Mouse (Mus musculus): ENCODE results near the gene Ajm1. TPM values are rescaled to one million over a fixed set of nuclear protein-coding genes. Genes with fewer than 3 reads are reported as not detected.

Ajm1 gene
- 1 to 10 TPM; 4.6 to 5.3 TPM for total RNA-seq (2021)
- long read RNA-seq, experiment 1, partial matches to known transcripts = 0 of 3 reads
- long read RNA-seq, experiment 1, other reads (novel, unspliced or antisense) = 3 of 3 reads
- long read RNA-seq, experiment 2, partial matches to known transcripts = 0 of 1 reads
- long read RNA-seq, experiment 2, other reads (novel, unspliced or antisense) = 1 of 1 reads

DNA sequence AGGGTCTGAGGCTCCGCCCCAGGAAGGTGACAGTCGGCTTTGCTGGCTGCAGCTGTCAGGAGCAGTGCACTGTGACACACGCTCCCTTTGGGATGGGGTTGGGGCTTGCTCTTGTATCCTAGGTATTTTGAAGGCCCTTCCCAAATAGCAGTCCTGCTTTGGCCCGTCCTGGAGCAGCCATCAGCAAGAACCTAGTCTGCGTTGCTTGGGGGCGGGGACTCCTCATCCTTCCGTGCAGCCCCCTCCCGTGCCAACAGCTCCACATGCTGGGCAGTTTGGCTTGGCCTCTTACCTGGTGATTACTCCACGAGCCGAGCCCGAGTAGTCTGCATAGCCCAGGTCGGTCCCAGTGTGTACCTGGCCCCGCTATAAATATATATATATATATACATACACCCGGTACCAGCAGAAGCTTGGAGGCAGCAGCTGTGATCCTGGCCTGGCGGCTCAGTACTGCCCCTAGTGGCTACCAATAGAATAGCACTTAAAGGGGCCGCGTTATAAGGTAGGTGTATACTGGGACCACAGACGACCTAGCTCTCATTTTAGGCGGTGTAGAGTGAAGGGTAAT is at the start of gene Ajm1:
TSS of gene Ajm1 (minus strand) at position 464 of the 571 bp plus-strand sequence.
- no peak for DNase-seq (ENCODE audit: low spot score in 2 of 2)

DNA sequence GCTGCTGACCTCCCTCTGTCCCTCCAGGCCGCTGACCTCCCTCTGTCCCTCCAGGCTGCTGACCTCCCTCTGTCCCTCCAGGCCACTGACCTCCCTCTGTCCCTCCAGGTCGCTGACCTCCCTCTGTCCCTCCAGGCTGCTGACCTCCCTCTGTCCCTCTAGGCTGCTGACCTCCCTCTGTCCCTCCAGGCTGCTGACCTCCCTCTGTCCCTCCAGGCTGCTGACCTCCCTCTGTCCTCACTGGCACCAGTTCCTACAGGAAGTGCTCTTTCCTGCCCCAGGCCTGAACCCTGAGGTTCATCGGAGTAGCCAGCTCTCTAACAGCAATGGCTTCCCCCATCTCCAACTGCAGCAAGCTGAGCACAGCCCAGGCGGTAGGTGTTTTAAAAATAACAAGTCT is 47.2 kb upstream of the Ajm1 start:
- DNase-seq (ENCODE audit: low spot score in 2 of 2) = no peak

DNA sequence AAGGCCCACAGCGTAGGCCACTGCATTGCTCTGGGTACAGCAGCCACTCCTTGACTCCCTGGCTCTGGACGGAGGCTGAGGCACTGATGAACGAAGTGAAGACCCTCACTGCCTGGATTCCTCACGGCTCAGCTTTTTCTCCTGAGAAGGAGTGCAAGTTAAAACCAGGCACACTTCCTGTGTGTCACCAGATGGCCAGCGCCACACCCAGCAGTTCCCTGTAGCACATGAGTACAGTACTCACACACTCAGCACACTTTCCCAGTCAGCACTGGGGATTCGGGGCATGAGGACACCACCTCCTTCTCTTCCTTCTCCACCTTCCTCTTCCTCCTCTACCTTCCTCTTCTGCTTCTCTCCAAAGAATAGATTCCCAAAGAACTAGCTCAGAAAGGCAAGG is 46.3 kb upstream of the Ajm1 start, which contains the start of gene Fcna:
TSS of gene Fcna (minus strand) at position 220 of the 400 bp plus-strand sequence.
- no peak for DNase-seq (ENCODE audit: low spot score in 2 of 2)

DNA sequence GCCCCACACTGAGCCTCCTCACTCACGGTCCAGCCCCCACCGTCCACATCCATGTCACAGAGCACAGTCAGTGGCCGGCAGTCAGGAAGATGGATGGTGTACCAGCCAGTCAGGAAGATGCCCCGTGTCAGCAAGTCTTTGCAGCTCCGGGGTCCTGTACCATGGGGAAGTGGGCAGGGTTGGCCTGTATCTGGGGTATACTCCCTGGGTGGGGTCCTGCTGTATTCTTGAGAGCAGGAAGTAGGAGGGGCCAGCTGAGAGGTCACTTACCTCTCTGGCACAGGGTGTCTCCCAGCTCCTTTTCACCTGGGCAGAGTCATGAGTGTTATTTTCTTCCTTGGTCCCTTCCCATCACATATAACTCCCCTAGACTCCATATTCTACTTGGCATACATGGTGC is 44.4 kb upstream of the Ajm1 start:
- no peak for DNase-seq (ENCODE audit: low spot score in 2 of 2)

DNA sequence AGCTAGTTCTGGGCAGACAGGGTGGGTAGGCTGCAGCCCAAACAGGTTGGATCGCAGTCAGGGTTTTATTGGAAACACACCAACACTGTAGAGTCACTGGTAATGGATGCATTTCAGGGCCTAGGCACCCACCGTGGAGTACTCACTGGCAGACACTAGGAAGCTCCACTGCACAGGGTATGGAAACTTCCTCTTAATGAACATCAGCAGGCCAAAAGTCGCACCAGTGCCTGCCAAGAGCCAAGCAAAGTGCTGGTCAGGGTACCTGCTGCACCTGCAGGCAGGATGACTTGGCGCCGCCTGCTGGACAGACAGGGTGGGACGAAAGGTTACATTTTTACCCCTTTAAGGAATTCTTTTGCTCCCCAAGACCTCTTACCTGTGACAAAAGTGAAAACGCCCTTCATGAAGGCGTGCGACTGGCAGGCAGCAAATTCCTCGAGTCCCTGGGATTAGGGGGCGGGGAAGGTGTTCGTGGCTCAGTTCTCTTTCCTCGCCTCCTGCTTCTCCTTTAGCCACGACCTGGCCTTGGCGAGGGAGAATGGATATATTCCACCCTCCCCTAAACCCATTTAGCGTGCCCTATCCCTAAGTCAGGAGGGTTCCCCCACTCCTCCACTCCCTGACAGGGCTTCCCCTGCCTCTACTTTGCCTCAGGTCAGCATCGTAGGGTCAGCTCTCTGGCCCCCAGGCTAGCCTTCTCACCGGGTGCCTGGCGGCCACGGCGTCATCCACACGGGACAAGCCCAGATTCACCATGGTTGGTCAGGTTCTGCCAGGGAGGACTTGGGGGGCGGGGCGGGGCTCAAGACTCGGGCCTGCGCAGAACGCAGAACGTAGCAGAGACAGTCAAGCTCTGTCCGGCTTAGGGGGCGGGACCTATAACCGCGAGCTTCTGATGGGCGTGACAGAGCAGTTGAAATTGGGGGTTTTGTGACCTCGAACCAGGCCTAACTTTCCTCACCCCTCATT is 40.0 kb upstream of the Ajm1 start, which contains the start of gene Tmem141:
TSS of gene Tmem141 (minus strand) at position 777 of the 972 bp plus-strand sequence.
- DNase-seq (ENCODE audit: low spot score in 2 of 2) = peak; percentile 68 to 85

DNA sequence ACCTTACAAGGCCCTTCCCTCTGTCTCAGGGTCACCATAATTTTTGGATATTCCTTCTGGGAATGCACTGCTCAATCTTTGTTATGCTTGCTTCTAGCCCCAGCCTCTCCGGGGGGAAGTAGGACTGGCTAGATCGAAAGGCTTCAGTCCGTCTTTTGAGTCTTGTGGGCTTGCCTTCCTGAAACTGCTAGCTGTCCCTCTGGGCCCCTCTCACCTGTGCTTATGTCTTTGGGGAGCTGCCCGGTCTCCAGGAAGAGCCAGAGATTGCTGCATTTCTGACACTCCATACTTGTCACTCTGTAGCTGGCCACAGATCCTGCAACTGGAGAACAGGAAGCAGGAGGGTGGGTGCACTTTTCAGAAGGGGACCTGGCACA is 39.3 kb upstream of the Ajm1 start:
- no peak for DNase-seq (ENCODE audit: low spot score in 2 of 2)

DNA sequence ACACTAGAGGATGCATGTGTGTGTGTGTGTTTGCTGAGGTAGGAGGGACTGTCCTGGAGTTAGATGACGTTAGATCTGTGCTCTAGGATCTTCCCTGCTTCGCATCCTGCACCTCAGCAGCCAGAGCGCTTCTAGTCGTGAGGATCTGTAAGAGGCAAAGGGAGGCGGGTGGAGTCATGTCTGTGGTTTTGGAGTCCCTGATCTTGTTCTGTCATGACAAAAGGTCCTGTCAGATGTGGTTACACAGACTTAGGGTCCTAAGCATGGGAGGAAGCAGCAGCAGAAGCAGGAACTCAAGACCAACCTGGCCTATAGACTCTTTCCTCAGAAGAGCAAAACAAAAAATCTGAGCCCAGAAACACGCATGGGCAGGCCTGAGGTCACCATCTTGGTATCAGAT is 38.8 kb upstream of the Ajm1 start:
- DNase-seq (ENCODE audit: low spot score in 2 of 2) = no peak

DNA sequence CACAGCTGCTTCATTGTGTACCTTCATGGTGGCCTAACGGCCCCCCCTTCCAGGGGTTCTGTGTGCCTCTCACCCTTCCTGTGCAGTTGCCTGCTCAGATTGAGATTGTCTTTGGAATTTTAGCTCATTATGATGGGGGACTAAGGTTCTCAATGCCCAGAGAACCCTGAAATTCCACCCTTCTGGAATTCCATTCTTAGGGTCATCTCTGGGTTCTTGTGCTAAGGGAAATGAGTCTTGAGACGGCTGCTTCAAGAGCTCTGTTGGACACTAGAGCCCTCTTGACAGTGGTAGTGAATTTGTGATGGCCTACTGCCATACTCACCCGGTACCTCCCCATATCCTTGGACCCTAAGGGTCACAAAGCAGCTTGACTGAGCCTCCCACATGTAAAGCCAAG is 36.0 kb upstream of the Ajm1 start, which contains the start of gene Ccdc183:
TSS of gene Ccdc183 (minus strand) at position 101 of the 400 bp plus-strand sequence.
- DNase-seq (ENCODE audit: low spot score in 2 of 2) = no peak

DNA sequence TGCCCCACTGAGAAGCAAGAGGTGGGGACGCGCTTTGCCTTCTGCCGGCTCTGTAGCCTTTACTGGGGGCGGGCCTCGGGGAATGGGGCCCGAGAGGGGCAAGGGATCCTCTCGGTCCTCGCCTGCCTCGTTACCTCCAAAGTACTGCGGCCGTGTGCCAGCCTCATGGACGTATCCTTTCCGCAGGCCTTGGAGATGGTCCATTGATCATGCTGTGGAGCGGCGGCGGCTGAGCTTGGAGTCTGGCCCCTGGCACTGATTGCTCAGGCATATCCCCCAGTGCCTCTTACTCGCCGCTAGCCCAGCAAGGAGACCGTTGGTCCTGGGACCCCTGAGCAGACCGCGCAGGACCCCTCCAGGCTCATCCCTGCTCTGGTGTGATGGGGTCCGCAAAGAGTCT is 34.8 kb upstream of the Ajm1 start:
- DNase-seq (ENCODE audit: low spot score in 2 of 2) = no peak

DNA sequence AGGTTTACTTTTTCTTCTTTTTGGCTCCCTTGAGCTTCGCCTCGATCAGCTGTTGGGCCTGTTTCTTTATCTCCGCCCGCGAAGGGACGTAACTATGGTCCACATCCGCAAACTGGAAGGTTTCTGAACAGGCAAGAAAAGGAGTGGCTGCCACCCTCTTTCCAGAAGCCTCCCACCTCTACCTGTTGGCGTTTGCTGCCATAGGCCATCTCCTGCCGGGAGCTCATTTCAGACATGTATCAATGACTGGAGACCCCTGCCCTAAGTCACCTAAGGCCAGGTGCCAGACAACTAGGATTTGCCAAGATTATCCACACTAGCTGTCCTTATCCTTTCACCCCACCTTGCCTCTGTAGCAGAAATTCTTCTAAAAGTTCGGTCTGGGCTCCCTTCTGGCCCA is 27.1 kb upstream of the Ajm1 start:
- no peak for DNase-seq (ENCODE audit: low spot score in 2 of 2)

DNA sequence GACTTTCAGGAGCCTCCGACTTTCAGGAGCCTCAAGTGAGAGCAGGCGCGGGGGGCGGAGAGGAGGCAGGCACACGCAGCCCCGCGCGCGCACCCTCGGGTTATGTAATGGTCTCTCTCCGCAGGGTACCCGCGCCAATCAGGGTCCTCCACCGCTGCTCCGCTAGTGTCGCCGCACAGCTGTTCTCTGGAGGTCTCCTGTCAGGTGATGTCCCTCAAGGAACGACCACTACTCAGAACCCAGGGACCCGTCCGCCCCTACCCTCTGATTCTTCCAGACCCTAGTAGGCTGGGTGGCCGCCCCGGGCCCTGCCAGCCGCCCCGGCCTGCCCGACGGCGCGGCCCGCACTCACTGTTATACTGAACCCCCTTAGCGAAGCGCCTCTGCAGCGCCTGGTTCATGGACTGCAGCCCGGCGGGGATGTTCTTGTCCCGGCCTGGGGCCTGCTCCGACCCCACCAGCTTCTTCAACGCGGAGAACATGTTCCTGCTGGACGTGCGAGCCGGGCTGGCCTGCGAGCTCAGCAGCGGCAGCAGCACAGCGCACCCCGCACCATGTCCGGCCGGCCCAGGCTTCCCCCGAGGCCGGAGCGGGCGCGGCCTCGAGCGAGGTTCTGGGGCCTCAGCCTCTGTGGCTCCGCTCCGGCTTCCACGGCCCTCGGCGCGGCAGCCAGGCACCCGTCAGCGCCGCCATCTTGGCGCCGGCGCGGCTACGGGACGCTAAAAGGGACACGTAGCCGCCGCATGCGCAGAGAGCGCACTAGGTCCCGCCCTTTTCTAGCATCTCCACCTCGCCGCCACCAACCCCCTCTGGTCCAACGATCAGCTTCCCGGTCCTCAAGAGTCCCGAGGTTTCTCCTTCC is 26.4 kb upstream of the Ajm1 start, which contains the start of gene Rabl6:
TSS of gene Rabl6 (minus strand) at position 761 of the 862 bp plus-strand sequence.
- peak; percentile 68 to 78 for DNase-seq (ENCODE audit: low spot score in 2 of 2)

DNA sequence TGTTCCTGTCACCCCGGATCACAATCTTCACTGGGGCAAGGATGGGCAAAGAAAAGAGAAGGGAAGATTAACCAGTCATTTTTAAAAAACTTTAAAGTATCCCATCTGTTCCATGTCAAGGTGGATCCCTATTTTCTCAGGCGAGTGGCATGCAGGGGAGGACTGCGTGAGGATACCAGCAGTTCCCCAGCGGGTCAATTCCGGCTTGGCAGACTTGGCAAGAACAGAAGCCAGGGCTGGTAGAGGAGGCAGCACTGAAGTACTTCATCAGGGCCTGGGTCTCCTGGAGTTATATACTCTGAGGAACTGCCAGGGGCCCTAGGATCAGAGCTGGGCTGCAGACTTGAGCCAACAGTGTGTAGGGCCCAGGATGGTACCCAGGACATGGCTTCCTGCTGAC is 21.0 kb upstream of the Ajm1 start:
- DNase-seq (ENCODE audit: low spot score in 2 of 2) = no peak

DNA sequence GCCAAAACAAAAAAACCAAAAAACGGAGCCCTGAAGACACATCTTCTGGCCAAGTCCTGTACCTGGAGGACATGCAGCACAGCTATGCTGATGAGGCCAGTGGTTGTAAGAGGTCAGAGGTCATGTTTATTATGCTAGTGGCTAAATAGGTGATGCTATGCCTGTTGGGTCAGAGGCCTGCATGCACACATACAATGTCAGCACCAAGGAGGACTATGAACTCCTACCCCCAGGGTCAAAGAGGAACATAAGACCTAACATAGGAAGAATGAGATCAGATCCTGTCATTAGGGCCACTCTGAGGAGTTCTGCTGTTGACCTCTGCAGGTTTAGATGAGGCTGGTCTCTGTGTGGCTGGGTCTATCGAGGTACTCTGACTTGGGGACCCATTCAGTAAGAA is 18.5 kb upstream of the Ajm1 start:
- no peak for DNase-seq (ENCODE audit: low spot score in 2 of 2)

DNA sequence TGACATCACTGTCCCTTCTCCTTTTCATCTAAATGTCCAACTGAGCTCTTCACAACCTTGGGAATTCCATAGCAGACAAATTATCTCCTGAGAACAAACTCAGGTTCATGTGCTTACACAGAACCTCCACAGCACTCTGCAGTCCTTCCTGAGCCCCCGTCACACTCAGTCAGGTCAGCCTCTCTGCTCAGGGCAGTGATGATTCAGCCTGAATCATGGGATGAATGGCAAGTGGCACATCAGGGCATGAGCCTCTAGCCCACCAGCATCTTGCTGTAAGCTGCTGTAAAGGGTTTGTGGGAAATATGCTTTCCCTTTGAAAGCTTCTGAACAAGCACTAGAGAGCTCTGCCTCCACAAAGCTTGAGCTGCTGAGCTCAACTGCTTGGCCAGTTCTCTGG is 17.2 kb upstream of the Ajm1 start:
- no peak for DNase-seq (ENCODE audit: low spot score in 2 of 2)

DNA sequence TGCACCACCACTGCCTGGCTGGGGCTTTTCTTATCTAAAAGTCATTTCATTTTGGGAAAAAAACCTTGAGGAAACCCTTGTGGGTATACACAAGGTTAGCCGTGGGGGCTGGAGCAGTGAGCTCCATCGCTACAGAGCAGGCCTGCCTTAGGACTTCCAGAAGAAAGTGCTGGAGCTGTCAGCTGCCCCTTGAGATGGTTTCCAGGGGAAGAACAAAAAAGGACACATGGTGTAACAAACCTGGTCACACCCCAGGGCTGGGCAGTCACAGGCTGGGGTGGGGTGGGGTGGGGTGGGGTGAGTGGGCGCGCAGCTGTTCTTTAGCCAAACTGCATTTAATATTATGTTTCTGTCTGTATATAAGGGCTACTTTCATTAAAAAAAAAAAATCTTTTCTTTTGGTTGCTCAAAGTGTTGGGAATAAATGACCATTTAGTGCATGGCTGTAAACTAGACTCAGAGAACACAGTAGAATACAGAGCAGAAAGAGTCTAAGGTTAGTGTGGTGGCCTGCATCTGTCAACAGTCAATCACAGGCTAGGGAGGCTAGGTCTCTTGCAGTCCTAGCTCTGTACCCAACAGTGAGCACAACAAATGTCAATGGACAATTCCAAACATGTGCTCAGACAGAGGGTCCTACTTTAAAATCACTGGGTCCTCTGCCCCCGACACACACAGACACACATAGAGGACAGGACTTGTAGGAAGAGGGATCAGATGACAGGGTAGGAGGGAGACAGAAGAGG is 15.4 kb upstream of the Ajm1 start:
- DNase-seq (ENCODE audit: low spot score in 2 of 2) = no peak

DNA sequence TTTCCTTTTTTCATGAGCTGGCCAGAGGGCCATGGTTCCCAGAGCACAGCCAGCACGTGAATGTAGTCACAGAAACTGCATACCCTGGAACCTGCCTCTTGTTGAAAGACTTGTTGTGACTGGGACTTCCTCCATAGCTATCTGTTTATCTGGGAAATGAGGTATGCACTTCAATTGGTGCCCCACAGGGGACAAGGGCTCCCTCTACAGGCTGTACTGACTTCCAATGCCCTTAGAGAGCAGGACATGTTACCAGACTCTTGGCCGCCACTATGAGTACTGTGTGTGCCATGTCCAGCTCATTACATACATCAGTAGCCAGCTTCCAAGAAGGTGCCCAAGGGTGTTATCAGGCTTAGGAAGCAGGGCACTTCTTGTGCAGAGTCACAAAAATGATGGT is 10.3 kb upstream of the Ajm1 start:
- no peak for DNase-seq (ENCODE audit: low spot score in 2 of 2)

DNA sequence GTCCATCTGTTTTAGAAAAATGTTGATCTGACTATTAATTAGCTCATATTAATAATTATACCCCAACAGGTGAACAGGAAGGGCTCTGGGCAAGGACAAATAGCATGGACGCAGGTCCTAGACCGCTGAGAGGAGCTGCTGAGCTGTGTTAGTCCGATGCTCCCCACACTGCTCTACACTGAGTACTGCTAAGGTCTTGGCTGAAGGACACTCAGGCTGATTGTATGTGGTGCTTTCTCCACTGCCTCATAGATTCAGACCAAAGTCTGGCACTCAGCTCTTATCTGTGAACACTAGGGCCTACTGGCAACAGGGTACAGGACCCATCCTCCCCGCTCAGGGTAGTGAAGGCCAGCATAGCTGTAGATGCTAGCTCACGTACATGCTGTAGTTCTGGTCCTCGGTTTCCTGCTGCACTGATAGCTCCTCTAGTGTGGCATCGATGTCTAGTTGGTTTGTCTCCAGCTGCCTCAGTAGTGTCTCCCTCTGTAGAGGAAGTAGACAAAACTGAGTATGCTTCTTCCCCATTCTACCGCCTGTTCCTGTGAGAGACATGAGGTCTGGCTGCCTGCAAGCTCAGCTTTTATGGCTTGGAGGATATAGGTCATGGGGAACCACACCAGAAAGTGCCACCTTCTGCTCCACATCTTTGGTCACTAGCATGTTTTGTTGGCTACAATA is 6.8 kb upstream of the Ajm1 start:
- no peak for DNase-seq (ENCODE audit: low spot score in 2 of 2)

DNA sequence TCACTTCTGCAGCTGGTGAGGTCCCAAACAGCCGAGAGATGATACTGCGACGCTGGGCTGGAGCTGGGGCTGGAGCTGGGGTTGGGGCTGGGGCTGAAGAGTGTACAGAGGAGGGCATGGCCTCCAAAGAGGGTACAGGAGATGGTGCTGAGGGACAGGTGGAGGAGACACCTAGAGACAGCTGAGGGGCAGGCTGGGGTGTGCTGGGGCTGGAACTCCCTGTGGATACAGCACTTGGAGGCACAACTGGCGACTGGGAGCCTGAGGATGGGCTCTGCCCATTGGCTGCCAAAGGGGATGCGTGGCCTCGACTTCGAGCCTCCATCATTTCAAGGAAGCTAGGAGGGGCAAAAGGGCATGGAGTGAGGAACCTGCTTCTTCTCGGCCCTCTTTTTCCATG is 5.7 kb upstream of the Ajm1 start:
- no peak for DNase-seq (ENCODE audit: low spot score in 2 of 2)

DNA sequence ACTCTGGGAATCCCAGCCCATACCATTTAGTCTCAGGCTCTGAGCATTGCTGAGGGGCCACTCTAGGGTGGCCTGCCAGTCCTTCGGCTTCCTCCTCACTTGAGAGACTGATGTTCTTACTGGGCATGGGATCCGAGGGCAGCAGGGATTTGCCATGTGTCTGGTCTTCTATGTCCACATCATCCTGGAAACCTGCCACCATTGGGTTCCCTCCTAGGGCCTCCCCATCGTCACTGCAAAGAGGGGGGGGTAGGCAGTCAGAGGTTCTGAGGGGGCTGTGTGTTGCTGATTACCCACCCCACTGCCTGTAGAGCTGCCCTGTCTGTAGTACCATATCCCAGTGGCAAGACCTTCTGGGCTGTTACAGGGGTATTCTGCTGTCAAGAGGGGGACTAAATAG is 4.0 kb upstream of the Ajm1 start:
- DNase-seq (ENCODE audit: low spot score in 2 of 2) = no peak

DNA sequence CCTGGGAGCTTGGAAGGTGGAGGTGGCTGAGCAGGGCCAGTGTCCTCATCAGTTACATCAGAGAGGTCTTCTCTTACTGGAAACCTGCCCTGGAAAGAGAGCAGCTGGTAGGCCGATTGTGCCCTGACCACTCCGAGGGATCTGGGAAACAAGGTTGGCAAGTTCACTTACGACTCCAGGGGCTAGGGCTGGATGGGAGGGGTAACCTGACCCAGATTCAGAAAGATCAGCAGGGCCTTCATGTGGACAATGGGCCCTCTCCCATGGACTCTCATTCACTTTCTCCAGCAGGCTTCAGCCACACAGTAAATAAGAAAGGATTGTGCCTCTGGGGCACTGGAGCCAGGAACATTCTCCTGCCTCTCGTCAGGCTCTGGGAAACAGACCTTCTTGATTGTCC is 3.3 kb upstream of the Ajm1 start:
- DNase-seq (ENCODE audit: low spot score in 2 of 2) = no peak

Measured in adrenal gland, postnatal 4 days (tissue).